Mouse (Mus musculus) T-cell, adult 66 days (primary cell): ENCODE measurements around the gene Peg12. TPM values are rescaled to one million over a fixed set of nuclear protein-coding genes. Genes with fewer than 3 reads are reported as not detected.

Source experiments
- total RNA-seq, 2 experiments: library from RNA; stranded (reverse); gene quantifications; 3 replicates in 1 of 2; 4 replicates in 1 of 2; pipeline ENCODE4 v1.2.4; 2023

The Peg12 gene
- under 1 TPM; 0.21 to 0.35 TPM for total RNA-seq

GRCm38 (mm10) chr7:62463878-62464755 is at the start of gene Peg12:
TSS of gene Peg12 (minus strand) at chr7:62464510.

GRCm38 (mm10) chr7:62419493-62420360 is 44.6 kb downstream of the Peg12 start, which contains the start of gene Mkrn3:
TSS of gene Mkrn3 (minus strand) at chr7:62420139.

Other genes starting within 250 kb of the Peg12 start
- not detected for gene Ndn, start 117.9 kb downstream of the Peg12 start, total RNA-seq
- gene Magel2, start 87.5 kb downstream of the Peg12 start, total RNA-seq = not detected
- gene Mkrn3, start 44.4 kb downstream of the Peg12 start, total RNA-seq = under 1 TPM in 1 of 2 experiments, not detected in 1; 0.29 TPM